ENCODE assay signal across 22 mouse cellular contexts in the genomic region with DNA sequence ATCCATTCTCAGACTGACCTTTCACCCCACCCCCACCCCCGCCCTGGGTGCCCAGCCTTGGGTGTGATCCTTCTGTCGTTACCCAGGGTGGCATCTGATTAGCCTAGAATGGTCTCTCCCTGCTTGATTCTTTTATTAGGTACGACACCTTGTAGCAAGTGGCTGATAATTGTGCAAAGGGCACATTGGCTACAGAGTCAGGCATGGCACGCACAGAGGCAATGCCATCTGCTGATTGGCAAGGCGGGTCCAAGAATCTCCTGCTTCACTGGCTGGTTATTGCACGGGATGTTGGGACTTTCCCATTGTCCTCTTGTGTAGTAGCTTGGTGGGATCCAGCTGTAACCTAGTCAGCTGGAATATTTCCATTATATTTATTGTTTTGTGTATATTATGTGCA. TPM values are rescaled to one million over a fixed set of nuclear protein-coding genes. Genes with fewer than 3 reads are reported as not detected.
DNase-seq lines count a peak whose midpoint lies in the region; ATAC-seq and TF ChIP-seq lines count a peak whose summit lies in the region.
"Had no signal": no experiment of that assay in that cellular context is flagged by ENCODE, and none has a peak within 500 bp of the region (broad histone marks: within the 10 kb centered on the region; RNA-seq: fewer than 3 reads in every experiment).

No protein-coding gene starts in this region.

- H3K4me3 ChIP-seq in forebrain, embryonic 10.5 days: no peak overlapping the region
- no peak overlapping the region for H3K4me3 ChIP-seq in forebrain, postnatal 0 days (ENCODE audit: low read depth, low read length)
- H3K4me3 ChIP-seq in heart, embryonic 10.5 days: no peak overlapping the region
- H3K4me3 ChIP-seq in embryonic facial prominence, embryonic 10.5 days: no peak overlapping the region
- no peak overlapping the region for H3K4me3 ChIP-seq in stomach, embryonic 16.5 days (replicated peaks; ENCODE audit: low read length)
- no peak overlapping the region for H3K4me3 ChIP-seq in kidney, embryonic 15.5 days (replicated peaks)
- H3K4me3 ChIP-seq: embryonic facial prominence, embryonic 13.5 days; hindbrain, embryonic 13.5 days; neural tube, embryonic 15.5 days; stomach, embryonic 15.5 days had no signal

- intact Hi-C loops in heart, postnatal 25 days (cut with DNase I): loop anchor here (5.0 kb wide), 1 partner anchor 40 kb away; no protein-coding TSS in a partner anchor

- H3K4me1 ChIP-seq in forebrain, embryonic 10.5 days: peaks cover 57% of the 10 kb centered on the region
- peaks cover 16% of the 10 kb centered on the region; the same call in 1 of the 2 replicates for H3K4me1 ChIP-seq in forebrain, postnatal 0 days (ENCODE audit: insufficient read depth)
- peaks cover 64% of the 10 kb centered on the region for H3K4me1 ChIP-seq in heart, embryonic 10.5 days
- peaks cover 61% of the 10 kb centered on the region for H3K4me1 ChIP-seq in embryonic facial prominence, embryonic 10.5 days
- H3K4me1 ChIP-seq in stomach, embryonic 16.5 days (ENCODE audit: control insufficient read depth, insufficient read depth, low read length): peaks cover 40% of the 10 kb centered on the region
- peaks cover 64% of the 10 kb centered on the region for H3K4me1 ChIP-seq in kidney, embryonic 15.5 days

- no peaks in the 10 kb centered on the region for H3K9me3 ChIP-seq in forebrain, embryonic 10.5 days
- no peaks in the 10 kb centered on the region for H3K9me3 ChIP-seq in forebrain, postnatal 0 days (ENCODE audit: low read length)
- no peaks in the 10 kb centered on the region for H3K9me3 ChIP-seq in heart, embryonic 10.5 days
- H3K9me3 ChIP-seq in embryonic facial prominence, embryonic 10.5 days: no peaks in the 10 kb centered on the region
- no peaks in the 10 kb centered on the region for H3K9me3 ChIP-seq in stomach, embryonic 16.5 days (replicated peaks; ENCODE audit: control insufficient read depth, low read length)
- H3K9me3 ChIP-seq in kidney, embryonic 15.5 days (replicated peaks): no peaks in the 10 kb centered on the region
- H3K9me3 ChIP-seq: embryonic facial prominence, embryonic 13.5 days; hindbrain, embryonic 13.5 days; neural tube, embryonic 15.5 days; stomach, embryonic 15.5 days had no signal

- no peak for ATAC-seq in forebrain, postnatal 0 days
- ATAC-seq in stomach, embryonic 16.5 days (ENCODE audit: insufficient read depth, low FRiP score): no peak
- no peak for ATAC-seq in kidney, embryonic 15.5 days (replicated peaks; ENCODE audit: low FRiP score)
- ATAC-seq: CD4-positive, CD25-positive, alpha-beta regulatory T cell, adult 4 months; midbrain, embryonic 16.5 days had no signal

- 88% methylated on average over 6 of the region's 6 CpGs for WGBS in forebrain, embryonic 10.5 days
- WGBS in forebrain, postnatal 0 days: 72% methylated on average over 6 of the region's 6 CpGs
- 76% methylated on average over 6 of the region's 6 CpGs for WGBS in heart, embryonic 10.5 days
- WGBS in embryonic facial prominence, embryonic 10.5 days: 86% methylated on average over 6 of the region's 6 CpGs
- 66% methylated on average over 6 of the region's 6 CpGs for WGBS in stomach, embryonic 16.5 days
- WGBS in kidney, embryonic 15.5 days: 74% methylated on average over 6 of the region's 6 CpGs

- peak overlapping the region; percentile 70 for H3K27ac ChIP-seq in forebrain, embryonic 10.5 days
- no peak overlapping the region for H3K27ac ChIP-seq in forebrain, postnatal 0 days (ENCODE audit: low read depth, low read length)
- peak overlapping the region; percentile 48 for H3K27ac ChIP-seq in heart, embryonic 10.5 days
- peak overlapping the region; percentile 32; the same call in 1 of the 2 replicates for H3K27ac ChIP-seq in embryonic facial prominence, embryonic 10.5 days (replicated peaks)
- H3K27ac ChIP-seq in stomach, embryonic 16.5 days (ENCODE audit: low read length): 0 out of 2 replicates have a peak overlapping the region, but pooled peaks have one; percentile 57
- H3K27ac ChIP-seq in kidney, embryonic 15.5 days: no peak overlapping the region
- H3K27ac ChIP-seq: embryonic facial prominence, embryonic 13.5 days; hindbrain, embryonic 13.5 days; neural tube, embryonic 15.5 days had no signal

- DNase-seq in forebrain, embryonic 10.5 days (ENCODE audit: extremely low spot score, low spot score): no peak
- DNase-seq in forebrain, postnatal 0 days: no peak
- no peak for DNase-seq in heart, embryonic 10.5 days (ENCODE audit: low spot score)
- DNase-seq in heart, postnatal 25 days (ENCODE audit: low spot score): no peak
- no peak for DNase-seq in embryonic facial prominence, embryonic 10.5 days (ENCODE audit: low spot score)
- DNase-seq: adrenal gland, postnatal 25 days; cerebellum, adult 9-11 months; gastrocnemius, postnatal 10 days; kidney, adult 2 months; kidney, postnatal 10 days; left cerebral cortex, postnatal 4 days; right cerebral cortex, adult 18-20 months; right cerebral cortex, postnatal 4 days; thymus, adult 2 months had no signal

- TF ChIP-seq CTCF in forebrain, postnatal 0 days (IDR thresholded peaks at IDR 0.05; ENCODE audit: low read depth): no peak

- no peak overlapping the region for H3K4me2 ChIP-seq in forebrain, postnatal 0 days (ENCODE audit: low read depth)
- no peak overlapping the region for H3K4me2 ChIP-seq in stomach, embryonic 16.5 days (ENCODE audit: low read depth, low read length)
- no peak overlapping the region for H3K4me2 ChIP-seq in kidney, embryonic 15.5 days
- H3K4me2 ChIP-seq: embryonic facial prominence, embryonic 13.5 days; hindbrain, embryonic 13.5 days; neural tube, embryonic 15.5 days; stomach, embryonic 15.5 days had no signal

- peaks cover 9% of the 10 kb centered on the region for H3K36me3 ChIP-seq in forebrain, embryonic 10.5 days (replicated peaks)
- no peaks in the 10 kb centered on the region for H3K36me3 ChIP-seq in forebrain, postnatal 0 days (ENCODE audit: insufficient read depth)
- H3K36me3 ChIP-seq in heart, embryonic 10.5 days: peaks cover 27% of the 10 kb centered on the region
- no peaks in the 10 kb centered on the region for H3K36me3 ChIP-seq in embryonic facial prominence, embryonic 10.5 days (replicated peaks)
- no peaks in the 10 kb centered on the region for H3K36me3 ChIP-seq in stomach, embryonic 16.5 days (ENCODE audit: control insufficient read depth, insufficient read depth, low read length)
- H3K36me3 ChIP-seq in kidney, embryonic 15.5 days: no peaks in the 10 kb centered on the region
- H3K36me3 ChIP-seq: embryonic facial prominence, embryonic 13.5 days; hindbrain, embryonic 13.5 days; neural tube, embryonic 15.5 days; stomach, embryonic 15.5 days had no signal

- H3K27me3 ChIP-seq in forebrain, embryonic 10.5 days (ENCODE audit: poor library complexity, severe bottlenecking): peaks cover 69% of the 10 kb centered on the region
- H3K27me3 ChIP-seq in forebrain, postnatal 0 days (ENCODE audit: insufficient read depth, low read length): peaks cover 11% of the 10 kb centered on the region; the same call in 1 of the 2 replicates
- H3K27me3 ChIP-seq in heart, embryonic 10.5 days (ENCODE audit: insufficient read depth, poor library complexity, severe bottlenecking): 0 out of 2 replicates have a peak, but pooled peaks cover 8% of the 10 kb centered on the region
- H3K27me3 ChIP-seq in embryonic facial prominence, embryonic 10.5 days (replicated peaks; ENCODE audit: low read depth, poor library complexity, severe bottlenecking): peaks cover 50% of the 10 kb centered on the region
- no peaks in the 10 kb centered on the region for H3K27me3 ChIP-seq in stomach, embryonic 16.5 days (ENCODE audit: control insufficient read depth, insufficient read depth, low read length)
- H3K27me3 ChIP-seq in kidney, embryonic 15.5 days: peaks cover 10% of the 10 kb centered on the region
- H3K27me3 ChIP-seq: stomach, embryonic 15.5 days had no signal

- H3K9ac ChIP-seq in forebrain, postnatal 0 days: no peak overlapping the region
- 0 out of 2 replicates have a peak overlapping the region, but pooled peaks have one; percentile 12 for H3K9ac ChIP-seq in stomach, embryonic 16.5 days (ENCODE audit: low read length)
- no peak overlapping the region for H3K9ac ChIP-seq in kidney, embryonic 15.5 days
- H3K9ac ChIP-seq: embryonic facial prominence, embryonic 13.5 days; hindbrain, embryonic 13.5 days; neural tube, embryonic 15.5 days; stomach, embryonic 15.5 days had no signal

RNA-seq across cellular contexts. Expression of gene Casz1, which starts 33.4 kb away (rescaled TPM):
- 4.4 and 4.7 TPM in 2 replicates for polyA plus RNA-seq in forebrain, embryonic 10.5 days (2016; fragmentation: Nextera tagmentation; extraction: Ambion mirVana)
- 1.2 and 3.1 TPM in 2 replicates for total RNA-seq in forebrain, postnatal 0 days (2014; rRNA removed)
- 0.65 and 1.1 TPM in 2 replicates for polyA plus RNA-seq in forebrain, postnatal 0 days (2015; fragmentation: Nextera tagmentation; extraction: Ambion mirVana)
- polyA plus RNA-seq in heart, embryonic 10.5 days (2016; fragmentation: Nextera tagmentation; extraction: Ambion mirVana): 15.9 and 26.3 TPM in 2 replicates
- 10 to 100 TPM; 42.1 to 44.7 TPM for total RNA-seq in heart, postnatal 25 days (2021)
- polyA plus RNA-seq in embryonic facial prominence, embryonic 10.5 days (2016; fragmentation: Nextera tagmentation; extraction: Ambion mirVana): 3.7 and 3.9 TPM in 2 replicates
- 9.9 and 10.5 TPM in 2 replicates for polyA plus RNA-seq in stomach, embryonic 16.5 days (2015; fragmentation: Nextera tagmentation; extraction: Ambion mirVana)
- polyA plus RNA-seq in kidney, embryonic 15.5 days (2015; fragmentation: Nextera tagmentation; extraction: Ambion mirVana): 7.1 and 7.3 TPM in 2 replicates

Comparison
In these comparisons a context has a peak if more than half of its experiments do, and no peak if none do; other contexts are left out.
1. H3K27ac ChIP-seq: peak in forebrain, embryonic 10.5 days (single experiment), heart, embryonic 10.5 days (single experiment), embryonic facial prominence, embryonic 10.5 days (single experiment) and stomach, embryonic 16.5 days (single experiment); none in forebrain, postnatal 0 days (single experiment) and kidney, embryonic 15.5 days (single experiment).